Mouse (Mus musculus): ENCODE measurements around the gene Grap2. TPM values are rescaled to one million over a fixed set of nuclear protein-coding genes. Genes with fewer than 3 reads are reported as not detected.

Grap2 gene
- total and polyA plus RNA-seq, 2 experiments from 2014 or later = not detected

- peak; percentile 89 for TF ChIP-seq CTCF (IDR thresholded peaks at IDR 0.05; ENCODE audit: low read depth)
- Histone ChIP-seq H3K36me3 (ENCODE audit: insufficient read depth) (no peaks in the 10 kb centered on the region), H3K4me1 (ENCODE audit: insufficient read depth) (peaks cover 12% of the 10 kb centered on the region), H3K27me3 (ENCODE audit: insufficient read depth, low read length) (no peaks in the 10 kb centered on the region), H3K27ac (ENCODE audit: low read depth, low read length) (0 out of 2 replicates have a peak overlapping the region, but pooled peaks have one; percentile 23), H3K4me3 (ENCODE audit: low read depth, low read length) (no peak overlapping the region), H3K9me3 (ENCODE audit: low read length) (no peaks in the 10 kb centered on the region), H3K4me2 (ENCODE audit: low read depth) (peak overlapping the region; percentile 23), H3K9ac (peak overlapping the region; percentile 31; the same call in 1 of the 2 replicates)
- WGBS = 22% methylated on average over 11 of the region's 11 CpGs
- DNase-seq = peak; percentile 89
- ATAC-seq = peak; percentile 70
These were observed 121.9 kb downstream of the Grap2 start for GRCm38 (mm10) chr15:80694125-80694910.

- H3K27ac ChIP-seq (ENCODE audit: low read depth, low read length) = no peak overlapping the region
- 65% methylated on average over 5 of the region's 5 CpGs for WGBS
- no peaks in the 10 kb centered on the region for H3K36me3 ChIP-seq (ENCODE audit: insufficient read depth)
- no peak overlapping the region for H3K4me2 ChIP-seq (ENCODE audit: low read depth)
- H3K4me3 ChIP-seq (ENCODE audit: low read depth, low read length) = no peak overlapping the region
- no peaks in the 10 kb centered on the region for H3K9me3 ChIP-seq (ENCODE audit: low read length)
- no peaks in the 10 kb centered on the region for H3K27me3 ChIP-seq (ENCODE audit: insufficient read depth, low read length)
- DNase-seq = no peak
- ATAC-seq = no peak
- no peak overlapping the region for H3K9ac ChIP-seq
- H3K4me1 ChIP-seq (ENCODE audit: insufficient read depth) = peaks cover 12% of the 10 kb centered on the region
- TF ChIP-seq CTCF (IDR thresholded peaks at IDR 0.05; ENCODE audit: low read depth) = no peak
These were observed 125.2 kb downstream of the Grap2 start for GRCm38 (mm10) chr15:80697564-80697963.

- no peak for TF ChIP-seq CTCF (IDR thresholded peaks at IDR 0.05; ENCODE audit: low read depth)
- 71% methylated on average over 8 of the region's 8 CpGs for WGBS
- H3K4me3 ChIP-seq (ENCODE audit: low read depth, low read length) = no peak overlapping the region
- DNase-seq = no peak
- no peak for ATAC-seq
- H3K27ac ChIP-seq (ENCODE audit: low read depth, low read length) = no peak overlapping the region
- peaks cover 5% of the 10 kb centered on the region; the same call in 1 of the 2 replicates for H3K4me1 ChIP-seq (ENCODE audit: insufficient read depth)
- H3K27me3 ChIP-seq (ENCODE audit: insufficient read depth, low read length) = no peaks in the 10 kb centered on the region
- H3K36me3 ChIP-seq (ENCODE audit: insufficient read depth) = no peaks in the 10 kb centered on the region
- H3K9me3 ChIP-seq (ENCODE audit: low read length) = no peaks in the 10 kb centered on the region
- no peak overlapping the region for H3K4me2 ChIP-seq (ENCODE audit: low read depth)
- no peak overlapping the region for H3K9ac ChIP-seq
These were observed 129.3 kb downstream of the Grap2 start for GRCm38 (mm10) chr15:80701481-80702257.

Small RNAs within 50 kb of the gene (microRNA-seq; reads per million reads assigned to microRNA genes)
- 0 reads per million in 2 experiments for gene Mir6957

Other genes with a start within 250 kb of the Grap2 start
- gene Enthd1, start 7.4 kb upstream of the Grap2 start, total RNA-seq (2014; rRNA removed) = not detected in 2 replicates
- not detected in 2 replicates for gene Enthd1, start 7.4 kb upstream of the Grap2 start, polyA plus RNA-seq (2015; fragmentation: Nextera tagmentation; extraction: Ambion mirVana)
- 0.23 and 1.1 TPM in 2 replicates for gene Fam83f, start 99.3 kb downstream of the Grap2 start, total RNA-seq (2014; rRNA removed)
- 0.11 and 0.36 TPM in 2 replicates for gene Fam83f, start 99.3 kb downstream of the Grap2 start, polyA plus RNA-seq (2015; fragmentation: Nextera tagmentation; extraction: Ambion mirVana)
- 21.8 and 24.0 TPM in 2 replicates for gene Tnrc6b, start 138.7 kb downstream of the Grap2 start, total RNA-seq (2014; rRNA removed)
- gene Tnrc6b, start 138.7 kb downstream of the Grap2 start, polyA plus RNA-seq (2015; fragmentation: Nextera tagmentation; extraction: Ambion mirVana) = 10.3 and 21.0 TPM in 2 replicates